Mouse (Mus musculus) gastrocnemius, postnatal 14 days (tissue): Measurements from ENCODE around the gene Fermt1. TPM values are rescaled to one million over a fixed set of nuclear protein-coding genes. Genes with fewer than 3 reads are reported as not detected.

Experiments used
- DNase-seq: peaks from one replicate; pipeline ENCODE4 v3.0.0; 2021; ENCODE audit warnings: mixed read lengths
- intact Hi-C: fragments of 180-260 bp; cut with DNase I; formaldehyde crosslinking; loops from one replicate; pipeline ENCODE4 v1.15.1; 2025; ENCODE audit warnings: low total_unique reads
- long read RNA-seq, 2 experiments: library from polyadenylated mRNA; stranded (forward); transcript quantifications; one replicate each; pipeline ENCODE4 v2.0.0; 2021
- total RNA-seq, 2 experiments: library from RNA; stranded (reverse); gene quantifications; 2 replicates each; pipeline ENCODE4 v1.2.3; 2021

Gene Fermt1
- not detected for total RNA-seq
- long read RNA-seq, experiment 1: 0 reads
- long read RNA-seq, experiment 2: 0 reads

DNA sequence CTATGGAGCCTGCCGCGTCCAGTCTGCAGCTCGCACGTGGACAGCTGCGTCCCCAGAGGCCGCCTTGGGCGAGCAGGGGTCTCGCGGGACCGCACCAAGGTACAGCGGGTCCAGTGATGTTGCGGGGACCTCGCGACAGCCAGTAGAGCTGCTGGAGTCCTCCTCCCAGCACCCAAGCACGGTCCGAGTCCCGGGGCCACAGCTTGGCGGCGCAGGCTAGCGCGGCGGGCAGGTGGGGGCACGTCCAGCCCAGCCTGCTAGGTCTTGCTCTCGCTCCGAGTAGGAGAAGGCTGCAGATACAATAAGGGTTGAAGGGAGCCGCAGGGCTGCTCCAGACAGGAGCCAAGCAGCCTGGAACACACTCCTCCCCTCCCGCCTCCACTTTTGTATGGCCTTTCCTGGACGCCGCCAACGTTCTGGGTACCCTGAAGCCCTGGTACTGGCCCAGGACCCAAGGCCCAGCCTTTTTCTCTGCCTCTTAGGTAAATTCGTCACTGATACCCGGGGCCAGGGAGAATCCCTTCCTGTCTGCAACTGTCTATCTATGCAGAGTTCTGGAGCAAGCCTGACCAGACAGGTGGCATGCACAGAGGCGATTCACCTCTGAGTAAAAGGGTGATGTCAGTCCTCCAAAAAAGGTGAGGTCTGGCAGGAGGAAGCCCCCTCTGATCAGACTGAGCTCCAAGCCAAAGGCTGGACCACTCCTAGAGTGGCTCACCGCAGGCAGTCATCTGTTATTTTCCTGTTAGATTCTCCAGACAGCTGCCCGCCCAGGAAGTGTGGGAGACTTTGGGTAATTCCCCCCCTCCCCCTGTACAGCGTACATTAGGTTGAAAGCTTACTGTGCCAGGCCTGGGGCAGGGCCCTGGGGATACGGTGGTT lies at the start of gene Fermt1:
TSS of gene Fermt1 (minus strand) at position 581 of the 882 bp plus-strand sequence.
- DNase-seq: no peak
- intact Hi-C loops: no loop called here

DNA sequence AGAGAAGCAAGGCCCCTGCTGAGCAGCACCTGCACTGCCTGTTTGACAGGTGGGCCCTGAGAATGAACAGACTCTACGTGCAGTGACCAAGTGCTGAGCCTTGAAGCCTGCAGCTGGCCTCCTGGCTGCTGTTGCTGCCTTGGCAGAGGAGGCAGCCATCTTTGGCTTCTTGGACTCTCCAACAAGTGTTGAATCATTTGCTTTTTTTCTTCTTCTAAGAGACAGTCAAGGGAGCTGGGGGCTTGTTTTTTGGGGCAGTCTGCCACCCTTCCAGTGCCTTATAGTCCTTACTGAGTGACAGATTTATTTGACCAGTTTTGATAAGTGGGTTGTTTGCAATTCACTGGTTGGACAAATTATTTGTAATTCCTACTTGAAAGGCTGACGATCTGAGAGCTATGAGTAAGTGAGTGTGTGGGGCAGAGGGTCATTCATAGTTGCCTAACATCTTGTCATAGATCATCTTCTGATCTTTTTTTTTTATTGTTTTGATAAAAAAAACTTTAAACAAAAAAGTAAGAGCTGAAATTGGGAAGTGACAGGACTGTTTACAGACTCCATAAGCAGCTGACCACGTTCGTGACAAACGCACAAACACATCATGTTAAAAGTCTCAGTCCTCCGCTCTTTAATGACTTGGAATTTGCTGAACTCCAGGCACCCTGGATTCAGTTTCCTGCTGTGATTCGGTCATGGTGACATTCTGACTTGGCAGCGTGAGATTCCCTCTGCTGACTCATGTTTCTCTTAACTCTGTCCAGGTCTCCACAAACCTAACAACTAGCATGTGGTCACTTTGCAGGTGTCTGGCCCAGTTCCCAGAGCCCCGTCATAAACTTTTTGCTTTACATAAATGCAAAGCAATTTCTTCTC lies 47.2 kb upstream of the Fermt1 start:
- DNase-seq: peak; percentile 58
- intact Hi-C loops: no loop called here

DNA sequence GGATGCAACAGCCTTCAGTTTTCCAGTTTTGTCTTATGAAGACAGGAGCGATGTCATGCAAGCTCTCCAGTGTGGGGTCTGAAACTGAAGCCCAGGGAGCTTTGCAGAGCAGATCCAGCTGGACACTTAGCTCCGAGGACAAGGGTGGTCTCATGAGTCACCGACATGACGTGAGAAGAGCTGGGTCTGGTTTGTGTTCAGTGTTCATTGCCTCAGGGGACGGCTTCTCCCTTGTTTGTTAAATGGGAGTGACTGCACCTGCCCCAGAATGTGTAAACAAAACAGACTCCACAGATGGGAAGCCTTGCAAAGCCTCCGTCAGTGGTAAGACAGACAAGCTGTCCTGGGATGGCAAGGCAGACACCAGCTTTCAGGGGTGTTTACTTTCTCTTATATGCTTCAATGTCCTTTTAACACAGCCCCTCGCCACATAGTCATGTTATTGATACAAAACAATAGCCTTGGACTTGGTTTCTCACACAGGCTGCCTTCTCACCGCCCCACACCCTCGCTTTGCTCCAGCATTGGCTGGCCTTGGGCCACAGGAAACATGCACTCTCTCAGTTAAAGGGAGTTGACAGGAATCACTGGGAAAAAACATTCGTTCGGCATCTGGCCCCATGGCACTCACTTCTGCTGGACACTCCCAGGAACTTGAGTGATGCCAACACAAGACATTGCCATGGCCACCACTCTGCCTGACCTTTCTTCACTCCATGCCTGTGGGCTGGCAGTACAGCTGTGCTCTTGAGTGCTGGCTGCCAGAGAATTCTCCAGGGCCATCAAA lies 44.3 kb upstream of the Fermt1 start:
- DNase-seq: peak; percentile 31
- intact Hi-C loops: no loop called here

- intact Hi-C loops: no loop called here
- DNase-seq: no peak
Observed at GRCm38 (mm10) chr2:132973346-132973745, 27.6 kb upstream of the Fermt1 start.

GRCm38 (mm10) chr2:132970772-132971173 lies 25.1 kb upstream of the Fermt1 start:
- no peak for DNase-seq
- intact Hi-C loops: no loop called here

GRCm38 (mm10) chr2:132957786-132958185 lies 12.1 kb upstream of the Fermt1 start:
- intact Hi-C loops: no loop called here
- no peak for DNase-seq

DNA sequence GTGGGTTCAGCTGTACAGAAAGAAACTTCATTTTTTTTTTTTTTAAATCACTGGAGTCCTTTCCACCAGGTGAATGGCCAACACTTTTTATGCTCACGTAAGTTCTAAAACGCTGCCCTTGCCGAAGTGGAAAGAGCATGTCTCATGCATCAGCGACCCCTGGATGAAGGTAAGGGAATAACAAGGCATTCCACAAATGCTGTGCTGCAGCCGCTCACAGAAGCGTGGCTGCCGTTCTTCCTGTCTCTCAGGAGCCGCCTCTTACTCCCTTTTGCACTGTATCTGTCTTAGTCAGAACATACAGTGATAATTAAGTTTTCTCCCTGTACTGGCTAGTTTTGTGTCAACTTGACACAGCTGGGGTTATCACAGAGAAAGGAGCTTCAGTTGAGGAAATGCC lies 6.5 kb upstream of the Fermt1 start:
- intact Hi-C loops: no loop called here
- no peak for DNase-seq

- DNase-seq: no peak
- intact Hi-C loops: no loop called here
Observed at GRCm38 (mm10) chr2:132948174-132948573, 2.5 kb upstream of the Fermt1 start.

GRCm38 (mm10) chr2:132946976-132947375 lies 1.3 kb upstream of the Fermt1 start:
- DNase-seq: no peak
- intact Hi-C loops: no loop called here

GRCm38 (mm10) chr2:132944711-132945325 lies 888 bp downstream of the Fermt1 start:
- no peak for DNase-seq
- intact Hi-C loops: no loop called here

DNA sequence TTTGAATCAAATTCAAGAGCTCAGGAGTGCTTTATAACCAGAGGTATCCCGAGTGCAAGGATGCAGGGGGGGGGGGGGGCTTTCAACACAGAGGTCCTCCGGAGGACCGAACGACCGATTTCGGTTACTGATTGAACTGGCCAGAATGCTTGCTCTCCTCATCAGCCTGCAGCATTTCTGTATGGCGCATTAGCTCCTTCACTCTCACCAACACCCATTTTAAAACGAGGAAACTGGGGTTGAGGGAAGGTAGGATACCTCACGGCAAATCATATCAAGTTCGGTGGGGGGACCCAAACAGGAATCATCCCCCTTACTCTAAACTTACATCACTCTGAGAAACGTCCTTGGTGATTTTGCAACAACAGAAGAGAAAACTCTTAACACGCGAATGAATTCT lies 1.7 kb downstream of the Fermt1 start:
- DNase-seq: no peak
- intact Hi-C loops: no loop called here

DNA sequence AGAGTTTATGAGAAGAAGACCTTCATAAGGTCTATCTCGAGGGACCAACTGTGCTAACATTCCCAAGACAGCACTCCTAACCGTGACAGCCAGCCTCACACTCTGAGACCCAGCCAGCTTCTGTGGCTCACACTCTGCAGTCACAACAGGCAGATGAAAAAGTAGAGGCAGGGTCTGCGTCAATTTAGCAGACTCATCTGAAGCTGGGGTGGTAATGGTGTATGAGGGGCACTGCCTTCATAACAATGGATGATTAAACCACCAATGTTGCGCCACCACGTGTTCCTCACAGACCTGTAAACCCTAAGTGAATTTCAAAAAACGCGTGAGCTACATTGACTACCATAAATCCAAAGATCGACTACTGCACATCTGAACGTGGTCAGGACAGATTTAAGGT lies 2.1 kb downstream of the Fermt1 start:
- intact Hi-C loops: no loop called here
- DNase-seq: no peak

GRCm38 (mm10) chr2:132939056-132939455 lies 6.7 kb downstream of the Fermt1 start:
- DNase-seq: no peak
- intact Hi-C loops: no loop called here

DNA sequence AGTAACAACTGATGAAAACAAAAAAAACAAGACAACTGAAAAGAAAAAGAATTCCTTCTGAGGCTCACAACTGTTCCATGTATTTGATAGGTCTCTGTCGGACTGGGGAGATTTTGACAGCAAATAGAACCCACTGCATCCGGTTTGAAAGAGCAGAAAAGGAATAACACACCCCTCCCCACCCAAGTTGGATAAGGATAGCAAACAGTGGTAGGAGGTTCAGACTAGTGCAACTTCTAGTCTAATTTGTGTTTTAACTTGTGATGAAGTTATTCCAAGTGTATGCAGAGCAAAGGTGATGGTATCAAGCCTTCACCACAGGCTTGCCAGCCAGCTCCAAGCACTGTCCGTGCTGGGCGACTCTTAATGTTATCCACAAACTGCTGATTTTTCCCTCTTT lies 9.5 kb downstream of the Fermt1 start:
- DNase-seq: no peak
- intact Hi-C loops: no loop called here

- intact Hi-C loops: no loop called here
Observed at GRCm38 (mm10) chr2:132934711-132935110, 11.0 kb downstream of the Fermt1 start.

DNA sequence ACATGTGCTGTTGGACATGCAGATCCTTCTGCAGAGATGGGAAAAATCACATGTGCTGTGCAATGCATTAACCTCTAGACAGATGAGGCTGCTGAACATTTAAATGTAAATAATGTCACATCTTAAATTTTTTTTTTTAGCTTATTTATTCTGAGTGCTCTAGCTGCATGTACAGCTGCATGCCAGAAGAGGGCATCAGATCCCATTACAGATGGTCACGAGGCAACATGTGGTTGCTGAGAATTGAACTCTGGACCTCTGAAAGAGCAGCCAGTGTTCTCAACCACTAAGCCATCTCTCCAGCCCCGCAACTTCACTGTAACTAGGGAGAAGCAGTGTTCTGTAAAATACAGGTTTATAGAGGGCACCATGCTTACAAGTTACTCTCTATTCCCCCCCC lies 11.6 kb downstream of the Fermt1 start:
- intact Hi-C loops: no loop called here
- no peak for DNase-seq

More at GRCm38 (mm10) chr2:132934711-132935110, 11.0 kb downstream of the Fermt1 start:
- DNase-seq: no peak

DNA sequence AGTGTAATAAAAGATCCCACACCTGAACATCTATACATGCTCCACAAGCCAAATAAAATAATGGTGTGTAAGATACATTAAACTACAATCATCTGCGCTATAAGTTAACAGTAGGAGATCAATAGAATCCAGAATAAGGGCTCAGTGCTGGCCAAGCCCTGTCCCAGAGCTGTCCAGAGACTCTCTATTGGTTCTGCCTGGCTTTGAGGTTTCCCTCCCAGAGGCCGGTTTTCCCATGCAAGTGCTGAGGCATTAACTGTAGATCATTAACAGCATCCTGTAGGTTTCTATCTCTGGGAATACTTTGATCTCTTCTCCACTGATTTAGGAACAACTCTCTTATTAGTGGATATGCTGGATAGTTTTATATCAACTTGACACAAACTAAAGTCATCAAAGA lies 16.7 kb downstream of the Fermt1 start:
- intact Hi-C loops: no loop called here

GRCm38 (mm10) chr2:132927871-132928270 lies 17.8 kb downstream of the Fermt1 start:
- DNase-seq: no peak
- intact Hi-C loops: no loop called here

More for the DNA sequence above, 16.7 kb downstream of the Fermt1 start:
- no peak for DNase-seq

- intact Hi-C loops: no loop called here
- no peak for DNase-seq
Observed at GRCm38 (mm10) chr2:132927298-132927697, 18.4 kb downstream of the Fermt1 start.
